Mouse (Mus musculus): ENCODE data around the gene Tmsb4x. TPM values are rescaled to one million over a fixed set of nuclear protein-coding genes. Genes with fewer than 3 reads are reported as not detected.
A peak's percentile ranks its signal among the peaks of the same experiment; 100 is the strongest.

Tmsb4x gene
- 1,000 to 10,000 TPM; 1,717 to 1,792 TPM for total RNA-seq (2021)

DNA sequence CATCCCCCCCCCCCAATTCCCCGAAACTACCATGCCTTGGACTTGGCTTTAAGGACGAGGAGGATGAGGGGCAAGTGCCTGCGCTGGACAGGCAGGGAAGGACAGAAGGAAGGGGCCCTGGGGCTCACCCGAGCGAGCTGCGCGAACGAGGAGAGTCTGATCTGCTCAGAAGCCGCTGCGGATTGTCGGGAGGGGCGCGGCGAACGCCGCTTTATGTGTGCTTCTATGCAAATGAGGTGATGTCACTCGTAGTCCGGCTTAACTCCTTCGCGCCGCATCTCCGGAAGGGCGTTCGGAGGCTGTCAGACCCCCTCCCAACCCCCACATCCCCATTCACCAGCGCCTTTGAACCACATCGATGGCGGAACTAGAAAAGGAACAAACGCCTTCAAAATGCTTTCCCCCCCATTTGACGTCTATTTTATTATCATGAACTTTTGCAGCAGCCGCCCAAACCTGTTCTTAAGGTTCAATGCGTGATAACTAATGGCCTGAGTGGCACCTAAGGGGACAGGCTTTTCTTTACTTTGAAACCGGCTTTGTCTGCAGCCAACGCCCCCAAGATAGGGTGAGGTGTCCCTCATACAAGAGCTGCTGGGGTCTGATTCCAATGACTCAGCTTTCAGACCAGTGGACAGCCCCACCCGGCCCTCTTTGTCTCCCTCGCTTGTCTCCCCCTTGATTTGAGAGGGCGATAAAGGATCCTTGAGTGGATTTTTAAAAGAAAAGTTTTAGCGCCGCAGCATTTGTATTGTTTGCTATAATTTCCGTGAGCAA is at the start of gene Tmsb4x:
Gene Tmsb4x, minus strand, starts transcription at position 338 of the 777 bp plus-strand sequence.
- peak; percentile 75 to 78 for DNase-seq

DNA sequence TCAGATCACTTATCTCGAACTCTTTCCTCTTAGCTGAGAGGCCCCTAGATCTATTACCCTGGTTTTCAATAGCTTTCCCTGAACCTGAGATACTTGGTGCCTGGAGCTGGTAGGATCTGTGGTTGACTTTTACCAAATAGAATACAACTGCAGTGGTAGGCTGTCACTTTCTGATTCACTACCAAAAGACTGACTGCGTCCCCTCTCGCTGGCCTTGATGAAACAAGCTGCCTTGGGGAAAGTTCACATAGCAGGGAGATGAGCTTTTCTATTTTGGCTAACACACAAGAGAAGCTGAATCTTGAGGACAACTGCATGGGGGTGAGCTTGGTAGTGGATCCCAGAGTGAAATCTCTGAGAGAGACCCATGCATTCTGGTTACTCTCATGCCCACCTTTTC is 32.6 kb upstream of the Tmsb4x start:
- DNase-seq: no peak

DNA sequence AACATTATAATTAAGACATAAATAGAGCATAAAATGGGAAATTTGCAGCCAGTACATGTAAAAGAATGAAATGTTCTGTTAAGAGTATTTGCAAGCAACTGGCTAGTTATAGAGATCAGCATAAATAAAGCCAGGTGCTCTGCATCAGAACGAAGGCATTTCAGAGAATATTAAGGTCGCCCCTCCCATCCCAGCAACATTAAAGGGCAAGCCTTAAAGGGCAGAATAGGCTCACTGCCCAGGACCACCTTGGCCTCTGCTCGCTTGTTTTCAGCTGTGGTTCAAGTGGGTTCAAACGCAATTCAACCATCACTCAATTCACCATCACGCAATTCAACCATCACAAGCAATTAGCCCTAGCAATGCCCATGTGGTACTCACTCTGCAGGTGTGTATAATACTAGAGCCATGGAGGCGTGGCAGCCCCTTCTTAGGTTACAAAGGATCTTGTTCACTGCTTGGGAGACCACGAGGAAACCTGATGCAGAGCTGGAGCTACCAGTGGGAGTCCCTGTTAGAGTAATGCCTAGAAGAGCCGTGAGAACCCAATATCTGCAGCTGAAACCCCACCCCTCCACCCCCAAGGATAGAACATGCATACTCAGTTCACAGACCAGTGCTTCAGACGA is 30.3 kb upstream of the Tmsb4x start:
- no peak for DNase-seq

DNA sequence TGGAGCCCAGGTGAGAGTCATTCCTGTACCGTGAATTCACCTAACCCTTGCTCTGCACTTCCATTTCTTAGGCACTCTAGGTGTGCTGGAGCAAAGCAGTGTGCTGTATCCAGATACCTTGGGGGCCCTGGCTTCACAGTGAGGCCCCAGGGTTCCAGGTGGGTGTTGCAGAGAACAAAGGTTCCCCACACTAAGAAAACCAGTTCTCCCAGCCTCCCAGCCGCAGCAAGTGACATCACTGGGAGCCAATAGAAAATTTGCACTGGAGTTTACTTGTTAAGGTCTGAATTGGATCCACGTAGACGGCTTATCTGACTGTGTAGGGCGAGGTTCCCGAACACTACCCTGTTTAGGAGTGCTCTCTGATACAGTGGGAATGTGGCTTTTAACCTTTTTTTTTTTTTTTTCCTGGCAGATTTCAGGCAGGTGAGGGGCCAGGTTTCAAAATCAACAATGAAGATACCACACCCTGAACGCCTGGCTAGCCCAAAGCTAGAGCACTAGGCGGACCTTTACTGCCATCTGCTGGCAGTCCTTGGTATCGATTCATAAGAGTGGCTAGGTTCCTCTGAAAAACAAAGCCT is 24.1 kb upstream of the Tmsb4x start:
- peak; percentile 56 to 59 for DNase-seq

DNA sequence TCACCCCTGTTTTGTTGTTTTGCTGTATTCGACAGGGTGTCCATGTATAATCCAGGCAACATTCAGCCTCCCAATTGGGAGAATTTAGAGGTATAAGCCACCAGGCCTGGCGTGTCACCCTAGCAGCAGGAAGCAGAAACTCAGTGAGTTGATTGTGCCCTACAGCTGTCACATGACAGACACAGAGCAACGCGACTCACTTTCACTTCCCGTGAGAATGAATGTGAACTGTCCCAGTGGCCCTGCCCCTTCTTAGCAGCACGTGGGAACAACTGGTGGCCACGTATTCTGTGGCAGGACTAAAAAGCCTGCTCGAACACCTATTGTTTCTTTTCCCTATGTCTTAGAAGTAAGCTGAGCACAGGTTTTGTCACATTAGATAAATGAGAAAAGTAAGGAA is 22.0 kb upstream of the Tmsb4x start:
- DNase-seq: no peak

DNA sequence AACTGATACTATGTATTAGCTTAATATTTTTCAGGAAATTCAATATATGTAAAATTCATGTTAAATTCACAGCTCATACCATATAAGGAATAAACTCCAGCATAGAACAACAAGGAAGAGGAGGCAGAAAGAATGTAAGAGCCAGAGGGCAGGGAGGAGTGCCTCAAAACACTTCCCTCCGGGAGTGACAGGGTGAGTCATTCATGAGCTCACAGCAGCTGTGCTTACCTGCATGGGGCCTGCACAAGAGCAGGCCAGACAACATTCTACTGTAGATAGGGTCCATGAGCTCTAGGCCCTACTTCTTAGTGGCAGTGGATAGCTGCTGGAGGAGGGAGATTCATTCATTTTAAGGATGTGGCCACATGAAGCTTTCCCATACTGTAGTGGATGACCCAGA is 20.7 kb upstream of the Tmsb4x start:
- DNase-seq: no peak

DNA sequence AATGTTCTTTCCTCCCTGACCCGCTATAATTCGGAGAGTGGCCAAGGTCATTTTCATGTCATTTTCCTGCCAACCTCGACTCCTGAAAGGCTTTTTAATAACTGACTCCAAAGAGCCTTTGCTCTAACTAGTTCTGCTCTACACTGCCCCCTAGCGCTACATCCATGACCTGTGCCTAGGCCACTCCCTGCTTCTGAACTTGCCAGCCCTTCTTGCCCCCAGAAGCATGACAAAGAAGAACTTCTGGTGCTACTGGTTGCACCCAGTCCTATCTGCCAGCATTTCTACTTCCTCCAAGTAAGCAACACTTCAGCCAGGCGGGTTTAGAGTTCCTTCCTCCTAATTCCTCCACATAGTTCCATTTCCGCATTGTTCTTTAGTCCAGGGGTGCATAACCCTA is 20.1 kb upstream of the Tmsb4x start:
- DNase-seq: no peak

DNA sequence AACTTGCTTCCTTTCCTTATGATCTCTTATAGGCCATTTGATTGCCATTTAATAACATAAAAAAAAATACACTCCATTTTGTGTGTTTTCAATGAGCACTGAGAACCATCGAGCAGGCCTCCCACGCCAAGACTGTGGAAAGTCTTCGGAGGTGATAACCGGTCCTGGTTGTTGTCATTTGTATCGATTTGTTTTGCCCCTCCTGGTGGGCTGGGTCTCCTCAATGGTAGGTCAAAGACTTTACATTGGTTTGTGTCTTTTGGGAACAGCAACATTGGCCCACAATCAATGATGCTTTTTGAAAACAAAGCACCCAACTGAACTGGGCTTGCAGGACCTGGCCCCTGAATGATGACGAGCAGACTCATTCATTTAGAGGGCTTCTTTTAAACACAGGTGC is 18.6 kb upstream of the Tmsb4x start:
- DNase-seq: no peak

DNA sequence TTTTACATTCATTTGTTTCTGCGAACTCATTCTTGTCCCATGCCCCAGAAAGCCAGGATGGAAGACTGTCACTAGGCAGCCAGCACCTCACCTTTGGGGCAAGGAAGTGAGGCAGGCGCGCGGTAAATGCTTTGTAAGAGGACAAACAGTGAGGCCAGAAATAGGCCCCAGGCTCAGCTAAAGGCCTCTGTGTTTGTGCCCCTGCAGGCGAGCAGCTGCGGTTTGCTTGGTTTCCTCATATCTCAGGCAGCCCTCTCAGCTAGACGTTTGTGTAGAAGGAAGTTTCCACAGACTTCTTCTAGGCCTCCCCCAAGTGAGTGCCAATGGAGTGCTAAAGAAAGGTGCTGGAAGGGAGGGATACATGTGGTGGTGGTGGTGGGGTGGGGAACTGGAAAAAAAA is 18.0 kb upstream of the Tmsb4x start:
- no peak for DNase-seq

DNA sequence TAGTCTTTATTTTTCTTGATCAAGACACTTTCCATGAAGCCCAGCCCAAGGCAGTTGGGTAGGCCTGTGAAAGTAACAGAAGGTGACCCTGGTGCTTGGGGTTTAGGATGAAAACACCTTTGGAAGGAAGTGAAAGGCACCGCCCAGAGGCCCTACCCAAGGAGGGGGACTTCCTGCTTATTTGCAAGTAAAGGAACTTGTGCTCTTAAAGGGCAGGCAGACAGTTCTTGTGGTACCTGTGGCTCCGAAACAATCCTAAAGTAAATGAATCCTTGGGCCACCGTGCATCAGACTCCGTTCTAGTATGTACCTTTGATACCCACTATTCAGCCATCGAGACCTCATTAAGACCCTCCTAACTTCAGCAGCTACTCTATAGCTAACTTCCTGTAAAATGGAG is 17.5 kb upstream of the Tmsb4x start:
- DNase-seq: no peak

DNA sequence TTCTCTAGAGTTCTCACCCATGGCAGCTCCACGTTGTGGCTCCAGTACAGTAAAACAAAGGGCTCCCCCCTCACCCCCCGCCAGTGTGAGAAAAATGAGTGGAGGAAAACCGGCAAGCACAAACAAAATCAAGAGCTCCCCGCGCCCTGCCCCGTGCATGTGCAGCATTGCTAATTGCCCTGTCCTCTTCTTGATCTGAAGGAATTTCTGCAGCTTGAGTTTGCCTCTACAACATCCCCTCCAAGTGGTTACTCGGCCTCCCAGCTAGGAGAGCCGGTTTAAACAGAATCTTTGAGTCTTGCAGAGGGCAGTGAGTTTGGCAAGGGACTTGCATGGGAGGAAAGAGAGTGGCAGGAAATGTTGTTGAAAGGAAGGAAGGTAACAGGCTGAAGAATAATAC is 3.6 kb upstream of the Tmsb4x start:
- no peak for DNase-seq

DNA sequence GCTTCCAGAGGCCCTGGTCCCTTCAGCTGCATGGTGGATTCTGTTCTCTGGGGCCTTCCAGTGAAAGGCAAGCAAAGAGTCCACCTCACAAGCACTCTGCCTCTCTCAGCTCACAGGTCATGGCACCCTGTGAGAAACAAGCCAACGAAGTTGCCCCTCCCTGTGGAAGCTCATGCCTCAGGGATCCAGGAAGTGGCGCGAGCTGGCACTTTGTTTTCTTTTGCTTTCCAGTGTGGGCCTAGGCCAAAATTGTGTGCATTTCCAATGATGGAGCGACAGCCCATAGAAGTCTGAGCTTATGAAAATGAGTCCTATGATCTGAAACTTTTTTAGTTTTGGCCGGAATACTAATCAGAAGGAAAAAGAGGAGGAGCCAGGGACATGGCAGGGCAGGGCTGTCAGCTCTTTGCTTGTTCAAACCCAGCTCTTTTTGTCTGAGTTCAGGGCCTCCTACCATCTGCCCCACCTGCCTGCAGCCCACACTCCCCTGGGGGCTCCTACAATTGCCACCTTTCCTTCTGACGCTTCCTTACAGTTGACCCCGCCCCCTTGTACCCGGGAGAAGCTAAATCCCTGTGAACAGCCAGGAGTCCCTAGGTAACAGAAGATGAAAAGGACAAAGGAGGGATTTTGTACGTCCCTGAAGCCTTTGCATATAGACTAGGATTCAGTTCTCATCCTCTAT is 2.9 kb upstream of the Tmsb4x start:
- no peak for DNase-seq

DNA sequence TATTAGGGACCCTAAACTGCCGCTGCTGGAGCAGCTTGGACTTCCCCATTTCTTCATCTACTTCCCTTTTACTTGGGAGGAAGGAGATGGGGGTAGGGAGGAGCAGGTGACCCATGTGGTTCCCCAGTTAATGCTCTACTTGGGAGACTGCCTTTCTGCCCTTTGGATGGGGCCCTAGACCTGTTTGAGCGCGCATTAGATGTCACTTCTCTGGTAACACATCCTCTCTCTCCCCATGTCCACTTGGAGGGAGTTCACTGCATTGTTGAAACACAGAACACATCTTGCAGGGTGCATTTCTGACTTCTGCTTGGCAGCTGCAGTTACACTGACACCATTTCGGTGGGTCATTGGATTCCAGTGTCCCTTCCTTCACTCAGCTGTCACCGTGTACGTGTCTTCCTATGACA is 1.2 kb upstream of the Tmsb4x start:
- DNase-seq: no peak

DNA sequence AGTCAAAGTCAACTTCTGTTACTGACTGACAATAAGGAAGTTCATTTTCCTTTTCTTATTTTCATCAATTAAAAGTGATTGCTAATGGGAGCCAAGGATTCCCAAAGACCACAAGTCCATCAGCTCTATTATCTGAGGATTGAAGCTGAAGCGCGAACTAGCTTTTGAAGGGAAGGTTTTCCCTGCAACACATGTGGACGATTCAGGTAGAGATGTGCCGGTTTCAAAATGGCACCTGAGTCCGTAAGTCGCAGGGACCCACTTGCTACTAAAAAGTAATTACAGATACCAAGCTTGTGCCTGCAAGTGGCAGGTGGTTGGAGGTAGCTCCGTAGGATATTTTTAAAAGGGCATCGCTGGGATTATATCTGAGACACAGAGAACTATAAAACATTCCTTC is 713 bp upstream of the Tmsb4x start:
- DNase-seq: no peak

DNA sequence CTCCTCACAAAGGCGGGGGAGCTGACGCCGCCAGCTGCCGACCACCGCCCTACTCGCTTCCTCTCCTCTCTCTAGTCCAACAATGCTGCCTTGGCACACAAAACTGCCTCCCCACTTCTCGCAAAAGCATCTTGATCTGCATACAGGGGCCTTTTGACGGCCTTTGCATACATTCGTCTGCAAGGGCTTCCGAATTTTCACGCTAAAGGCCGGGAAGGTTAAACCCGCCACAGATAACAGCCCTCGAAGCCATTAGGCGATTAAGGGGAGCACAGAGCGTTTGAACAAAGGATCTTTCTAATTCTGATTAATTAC is 652 bp downstream of the Tmsb4x start:
- DNase-seq: no peak

DNA sequence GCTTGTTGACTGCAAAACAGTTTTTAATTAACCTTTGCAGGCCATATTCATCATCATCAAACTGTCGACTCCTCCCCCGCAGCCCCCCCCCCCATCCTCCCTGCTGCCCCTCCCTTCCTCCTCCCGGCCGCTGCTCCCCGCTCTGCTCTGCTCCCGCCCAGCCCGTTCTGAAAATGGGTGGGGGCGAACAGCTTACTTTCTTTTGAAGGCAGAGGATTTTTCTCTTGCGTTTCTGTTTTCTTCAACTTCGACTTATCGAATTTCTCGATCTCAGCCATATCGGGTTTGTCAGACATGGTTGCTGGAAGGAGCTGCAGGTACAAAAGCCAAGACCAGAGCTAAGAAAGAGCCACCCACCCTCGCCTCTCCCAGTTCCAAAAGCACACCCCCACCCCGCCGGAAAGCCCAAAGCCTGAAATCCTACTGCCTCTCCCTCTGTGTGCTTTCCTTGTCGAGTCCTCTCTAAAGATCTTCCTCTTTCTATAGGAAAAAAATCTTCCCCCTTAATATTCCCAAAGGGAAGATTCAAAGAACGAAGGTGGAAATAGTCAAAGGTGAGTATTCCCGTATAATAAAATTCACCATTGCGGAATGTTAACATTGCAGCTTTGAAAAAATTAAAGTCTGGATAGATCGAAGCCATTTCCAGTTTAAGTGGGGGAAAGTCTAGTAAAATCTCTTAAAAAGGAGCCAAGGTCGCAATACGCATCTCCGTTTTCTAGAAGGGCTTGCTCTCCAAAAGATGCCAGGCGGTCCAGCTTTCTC is 1.2 kb downstream of the Tmsb4x start:
- peak in 1 of 2 experiments; percentile 26 for DNase-seq

DNA sequence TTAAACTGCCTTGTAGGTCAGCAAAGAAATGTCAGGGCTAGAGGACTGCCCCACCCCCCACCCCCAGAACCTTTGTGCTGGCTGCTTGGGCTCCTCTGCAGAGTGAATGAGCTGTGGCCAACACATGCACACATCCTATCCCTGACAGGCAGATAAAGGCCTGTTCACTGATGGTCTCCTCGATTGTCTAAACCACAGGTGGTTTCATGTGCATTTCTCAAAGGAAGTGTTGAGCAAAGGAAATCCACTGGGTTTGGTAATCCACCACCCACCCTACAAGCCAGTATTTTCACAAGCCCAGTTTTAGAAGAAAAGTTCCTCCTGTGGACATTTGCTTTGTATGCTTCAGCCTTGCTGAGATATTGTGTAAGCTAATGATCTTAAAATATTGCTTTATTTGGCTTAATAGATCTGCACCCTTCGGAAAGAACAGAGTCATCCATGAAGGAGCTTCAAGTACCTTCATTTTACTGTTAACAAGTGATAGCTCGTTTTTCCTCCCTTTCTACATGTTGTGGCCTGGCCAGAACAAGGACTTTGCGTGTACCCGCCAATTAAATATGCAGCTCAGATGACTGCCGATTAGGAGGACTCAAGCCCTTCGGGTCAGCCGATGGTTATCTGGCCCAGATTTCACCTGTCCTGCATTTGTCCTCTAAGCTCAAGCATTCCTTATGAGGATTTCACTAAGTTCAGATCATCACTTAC is 3.1 kb downstream of the Tmsb4x start:
- no peak for DNase-seq

DNA sequence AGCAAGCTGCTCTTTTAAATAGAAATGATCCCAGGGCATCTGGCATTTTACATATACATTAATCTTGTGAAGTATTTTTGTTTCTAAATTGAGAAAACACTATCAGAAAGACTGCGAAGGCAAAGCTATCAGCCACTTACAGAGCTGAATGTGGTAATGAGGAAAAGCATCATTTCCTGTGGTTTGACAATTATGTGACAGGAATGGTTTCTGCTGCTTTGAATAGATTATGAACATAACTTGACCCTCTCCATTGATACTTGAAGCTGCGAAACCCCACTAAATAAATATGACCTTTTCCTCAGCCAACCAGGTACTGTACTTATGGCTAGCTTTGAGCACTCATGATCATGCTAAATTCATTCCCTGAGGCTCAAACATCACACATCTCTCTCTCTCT is 7.8 kb downstream of the Tmsb4x start:
- no peak for DNase-seq

DNA sequence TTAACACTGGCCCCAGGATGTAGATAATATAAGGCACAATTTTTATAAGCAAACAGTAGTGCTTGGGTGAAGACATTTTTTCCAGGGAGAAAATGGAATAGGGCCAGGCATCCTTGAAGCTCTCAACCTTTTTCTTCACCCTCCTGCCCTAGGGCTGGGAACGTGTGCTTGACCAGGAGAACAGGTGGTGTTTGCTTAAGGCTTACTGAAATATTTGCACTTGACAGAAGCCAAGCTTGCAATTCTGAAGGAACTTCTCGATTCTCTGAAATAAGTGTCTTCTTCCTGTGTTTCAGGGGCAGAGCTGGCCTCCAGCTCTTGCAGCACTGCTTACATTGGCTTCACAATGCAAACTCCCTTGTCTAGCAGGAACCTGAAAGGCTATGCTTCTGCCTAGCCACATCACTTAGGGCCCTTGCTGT is 13.9 kb downstream of the Tmsb4x start:
- no peak for DNase-seq

DNA sequence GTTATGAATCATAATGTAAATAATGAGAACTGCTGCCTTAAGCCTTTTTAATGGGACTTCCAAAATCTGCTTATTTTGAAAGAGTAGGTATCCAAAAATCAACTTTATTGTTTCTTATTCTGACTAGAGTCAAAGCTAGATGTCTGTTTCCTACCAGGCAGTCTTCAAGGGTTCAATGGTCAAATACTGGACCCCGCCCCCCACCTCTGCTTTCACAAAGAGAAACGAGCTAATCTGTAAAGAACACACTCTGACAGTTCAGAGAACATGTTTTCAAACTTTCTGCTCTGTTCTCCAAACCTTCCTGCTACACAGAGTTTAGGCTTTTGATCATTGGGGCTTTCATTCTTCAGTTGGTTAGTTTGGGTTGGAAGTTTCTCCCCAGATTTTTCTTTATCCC is 22.8 kb downstream of the Tmsb4x start:
- no peak for DNase-seq

DNA sequence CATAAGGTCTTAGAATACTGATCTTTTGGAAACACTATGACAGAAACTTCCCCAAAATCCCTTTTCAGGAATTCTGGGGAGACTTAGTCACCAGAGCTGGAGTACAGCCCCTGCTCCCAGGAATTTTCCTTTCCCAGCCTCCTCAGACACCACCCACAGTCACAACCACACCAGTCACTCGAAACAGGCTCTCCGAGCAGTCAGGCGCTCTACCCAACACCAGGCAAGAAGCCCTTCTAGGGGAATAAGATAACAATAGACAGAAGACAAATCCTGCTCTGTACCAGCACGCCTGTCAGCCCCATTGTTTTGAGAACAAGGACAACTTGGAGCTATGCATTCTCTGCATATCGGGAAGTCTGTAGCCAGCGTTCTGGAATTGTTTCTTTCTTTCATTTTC is 25.6 kb downstream of the Tmsb4x start:
- DNase-seq: no peak

DNA sequence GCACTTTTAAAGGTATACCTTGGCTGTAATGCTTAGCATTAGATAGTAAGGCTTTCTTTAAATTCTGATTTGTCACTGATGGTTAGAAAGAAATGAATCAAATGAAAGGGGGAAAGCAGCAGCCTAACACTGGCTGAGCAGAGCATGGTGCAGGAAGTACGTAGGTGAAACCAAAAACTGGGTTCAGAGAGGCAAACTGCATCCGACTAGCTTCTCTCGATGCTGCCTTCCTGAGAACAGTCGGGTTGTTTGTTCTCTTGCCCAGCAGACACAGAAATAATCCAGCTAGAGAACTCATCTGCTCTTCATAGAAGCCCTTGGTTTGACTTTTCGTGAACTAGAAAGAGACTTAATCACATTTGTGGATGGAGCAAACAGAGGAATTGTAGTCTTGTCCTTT is 26.7 kb downstream of the Tmsb4x start:
- no peak for DNase-seq
